Mouse (Mus musculus) testis, adult 2 months (tissue): Measurements from ENCODE around the gene Vps8.

Experiments used
- CTCF ChIP-seq: fragments of 200-500 bp; IDR thresholded peaks from 2 replicates; pipeline ENCODE4 v1.5.1; 2012; ENCODE audit warnings: low read depth, mild to moderate bottlenecking, inconsistent platforms, low read length, moderate library complexity; ENCODE audit not compliant: control insufficient read depth, insufficient read depth, insufficient replicate concordance
- POLR2A ChIP-seq: fragments of 200-500 bp; IDR thresholded peaks from 2 replicates; pipeline ENCODE4 v1.6.1; 2012; ENCODE audit warnings: low read depth, mild to moderate bottlenecking, inconsistent platforms, low read length, moderate library complexity; ENCODE audit not compliant: control insufficient read depth

DNA sequence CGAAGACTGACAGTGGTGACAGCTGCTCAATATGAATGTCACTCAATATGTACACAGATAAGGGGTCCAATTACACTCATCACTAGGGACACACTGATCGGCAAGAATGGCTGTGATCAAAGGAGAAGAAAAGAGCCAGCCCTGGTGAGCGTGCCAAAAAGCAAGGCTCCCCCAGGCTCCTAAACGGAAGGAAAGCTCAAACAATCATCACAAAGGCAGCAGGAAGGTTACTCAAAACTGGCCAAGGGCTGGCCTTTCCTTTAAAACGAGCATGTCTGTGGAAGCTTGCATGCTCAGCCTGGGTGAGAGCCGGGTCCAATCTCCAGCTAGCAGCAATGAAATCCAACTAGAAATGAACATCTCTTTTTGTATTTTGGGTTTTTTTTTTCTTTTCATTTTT, 232.4 kb downstream of the Vps8 start:
- TF ChIP-seq POLR2A (no peak), CTCF (no peak)
